Mouse (Mus musculus) thymus, adult 2 months (tissue): ENCODE measurements around the gene Wnk2.

Experiments
- CTCF ChIP-seq: fragments of 200-500 bp; IDR thresholded peaks from 2 replicates; pipeline ENCODE4 v1.5.1; 2012; ENCODE audit warnings: mild to moderate bottlenecking, control low read depth, low read length, moderate library complexity, borderline replicate concordance; ENCODE audit not compliant: control insufficient read depth, poor library complexity, insufficient read depth; ENCODE audit errors: extremely low read depth
- POLR2A ChIP-seq: fragments of 200-500 bp; IDR thresholded peaks from 2 replicates; pipeline ENCODE4 v1.6.1; 2012; ENCODE audit warnings: mild to moderate bottlenecking, low read length, control low read depth, moderate library complexity; ENCODE audit not compliant: control insufficient read depth, poor library complexity, insufficient read depth; ENCODE audit errors: extremely low read depth

GRCm38 (mm10) chr13:49190876-49191672 is 43.3 kb upstream of the Wnk2 start:
- TF ChIP-seq POLR2A (no peak), CTCF (no peak)
